Mouse (Mus musculus) mesoderm, embryonic 11.5 days (tissue): Measurements from ENCODE around the gene Slc11a1.
A peak's percentile ranks its signal among the peaks of the same experiment; 100 is the strongest.

Experiments
- DNase-seq: peaks from one replicate; pipeline ENCODE4 v3.0.0-alpha.2; 2012; ENCODE audit warnings: low read depth, low spot score

Gene Slc11a1

DNA sequence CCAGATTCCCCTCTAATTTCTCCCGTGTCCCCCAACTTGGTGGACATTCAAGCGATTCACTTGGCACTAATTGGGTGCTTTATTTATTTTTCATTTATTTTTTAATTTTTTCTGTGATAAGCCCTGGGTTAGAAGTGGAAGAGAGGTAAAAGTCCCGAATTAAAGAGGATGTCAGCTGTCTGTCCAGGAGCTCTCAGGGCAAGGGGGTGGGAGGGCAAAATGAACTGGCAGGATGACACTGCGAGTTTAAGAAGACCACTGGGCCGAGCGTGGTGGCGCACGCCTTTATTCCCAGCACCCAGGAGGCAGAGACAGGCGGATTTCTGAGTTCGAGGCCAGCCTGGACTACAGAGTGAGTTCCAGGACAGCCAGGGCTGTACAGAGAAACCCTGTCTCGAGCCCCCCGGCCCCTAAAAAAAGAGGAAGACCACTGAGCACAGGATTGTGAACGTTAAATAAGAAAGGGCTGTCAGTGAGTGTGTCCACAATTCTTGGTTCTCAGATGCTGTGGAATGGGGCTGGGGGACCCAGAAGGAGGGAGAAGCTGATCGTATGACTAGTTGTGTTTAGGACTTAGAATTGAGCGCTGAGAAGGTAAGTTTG is 12.5 kb downstream of the Slc11a1 start:
- no peak for DNase-seq

DNA sequence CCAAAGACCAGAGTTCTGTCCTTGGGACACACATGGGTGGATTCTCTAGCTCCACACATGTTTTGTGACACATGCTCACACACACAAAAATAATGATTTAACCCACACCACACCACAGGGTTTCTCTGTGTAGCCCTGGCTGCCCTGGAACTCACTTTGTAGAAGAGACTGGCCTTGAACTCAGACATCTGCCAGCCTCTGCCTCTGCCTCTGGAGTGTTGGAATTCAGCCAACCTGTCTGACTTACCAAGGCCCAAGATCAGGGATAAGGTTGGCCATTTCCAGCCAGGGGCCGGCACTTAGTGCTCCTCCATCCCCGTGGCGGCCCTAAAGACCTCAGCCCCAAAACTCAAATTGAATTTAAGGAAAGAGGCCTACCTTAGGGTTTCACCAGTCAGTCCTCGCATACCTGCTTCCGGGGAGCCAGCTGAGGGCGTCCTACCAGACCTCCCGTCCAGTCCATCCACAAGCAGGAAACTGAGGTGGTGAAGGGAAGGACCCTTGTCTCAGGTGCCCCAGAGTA is 13.5 kb downstream of the Slc11a1 start:
- DNase-seq = no peak

- no peak for DNase-seq
Observed at GRCm38 (mm10) chr1:74389831-74390286, 14.9 kb downstream of the Slc11a1 start.

- DNase-seq = peak; percentile 75
Observed at GRCm38 (mm10) chr1:74390287-74390906, 15.4 kb downstream of the Slc11a1 start.

GRCm38 (mm10) chr1:74390924-74391748 is 16.1 kb downstream of the Slc11a1 start, which contains the start of gene Ctdsp1:
Gene Ctdsp1 (plus strand): TSS chr1:74391509.
- DNase-seq = peak; percentile 95

DNA sequence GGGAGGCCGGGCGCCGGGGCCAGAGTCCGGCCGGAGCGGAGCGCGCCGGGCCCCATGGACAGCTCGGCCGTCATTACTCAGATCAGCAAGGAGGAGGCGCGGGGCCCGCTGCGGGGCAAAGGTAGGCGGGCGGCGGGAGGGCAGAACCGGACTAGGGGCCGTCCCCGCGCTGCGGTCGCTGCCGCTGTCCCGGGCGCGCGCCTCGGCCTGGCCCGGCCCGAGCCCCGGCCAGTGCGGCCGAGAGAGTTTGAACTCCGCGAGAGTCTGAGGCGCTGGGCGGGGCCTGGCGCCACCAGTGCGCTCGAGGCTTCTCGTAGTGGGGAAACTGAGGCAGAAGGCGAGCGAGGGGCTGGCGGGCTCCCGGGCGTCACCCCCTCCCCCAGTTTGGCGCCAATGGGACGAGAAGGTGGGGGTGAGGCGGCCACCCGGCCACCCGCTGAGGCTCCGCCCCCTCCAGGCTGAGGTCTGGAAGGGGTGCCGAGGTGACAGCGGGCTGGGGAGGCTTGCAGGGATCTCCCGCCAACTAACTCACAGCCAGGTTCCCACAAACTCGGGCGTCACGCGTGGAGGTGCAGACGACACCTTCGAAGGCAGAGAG is 16.9 kb downstream of the Slc11a1 start:
- DNase-seq = peak; percentile 50

DNA sequence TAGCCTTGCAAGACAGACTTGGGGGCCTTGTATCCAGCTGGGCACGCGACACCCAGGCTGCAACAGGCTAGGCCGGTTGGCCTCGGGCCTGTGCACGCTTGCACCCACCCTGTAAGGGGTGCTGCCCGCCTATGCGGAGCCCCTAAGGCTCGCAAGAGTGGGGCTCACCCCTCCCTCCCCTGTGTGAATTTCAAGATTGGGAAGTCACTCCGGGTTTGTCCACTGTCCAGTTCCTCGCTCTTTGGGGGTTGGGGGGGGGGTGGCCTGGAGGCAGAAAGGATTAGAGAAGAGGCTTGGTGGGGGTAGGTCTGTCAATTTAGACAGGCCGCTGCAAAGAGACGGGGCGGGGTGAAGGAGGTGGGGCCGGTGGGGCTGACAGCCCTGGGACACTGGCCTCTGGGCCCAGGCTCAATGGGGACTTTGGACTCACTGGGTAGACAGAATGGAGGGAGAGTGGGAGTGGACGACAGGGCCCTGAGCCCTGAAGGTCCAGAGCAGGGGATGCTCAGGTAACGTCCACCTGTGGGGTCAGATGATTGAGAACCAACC is 17.5 kb downstream of the Slc11a1 start:
- no peak for DNase-seq

DNA sequence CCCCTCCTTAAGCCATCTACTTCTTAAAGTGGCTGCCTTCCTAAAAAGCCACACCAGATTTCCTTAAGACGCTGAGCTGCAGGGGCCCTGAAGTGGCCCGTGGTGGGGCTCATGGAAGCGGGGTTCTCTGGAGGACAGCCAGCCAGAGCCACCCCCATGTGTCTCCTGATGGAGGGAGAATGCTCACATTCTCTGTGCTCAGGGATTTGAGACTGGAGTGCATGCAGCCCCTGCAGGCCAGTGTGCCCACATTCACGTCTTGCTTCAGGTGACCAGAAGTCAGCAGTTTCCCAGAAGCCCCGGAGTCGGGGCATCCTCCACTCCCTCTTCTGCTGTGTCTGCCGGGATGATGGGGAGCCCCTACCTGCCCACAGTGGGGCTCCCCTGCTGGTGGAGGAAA is 18.0 kb downstream of the Slc11a1 start:
- no peak for DNase-seq

GRCm38 (mm10) chr1:74393697-74394096 is 18.7 kb downstream of the Slc11a1 start:
- no peak for DNase-seq

DNA sequence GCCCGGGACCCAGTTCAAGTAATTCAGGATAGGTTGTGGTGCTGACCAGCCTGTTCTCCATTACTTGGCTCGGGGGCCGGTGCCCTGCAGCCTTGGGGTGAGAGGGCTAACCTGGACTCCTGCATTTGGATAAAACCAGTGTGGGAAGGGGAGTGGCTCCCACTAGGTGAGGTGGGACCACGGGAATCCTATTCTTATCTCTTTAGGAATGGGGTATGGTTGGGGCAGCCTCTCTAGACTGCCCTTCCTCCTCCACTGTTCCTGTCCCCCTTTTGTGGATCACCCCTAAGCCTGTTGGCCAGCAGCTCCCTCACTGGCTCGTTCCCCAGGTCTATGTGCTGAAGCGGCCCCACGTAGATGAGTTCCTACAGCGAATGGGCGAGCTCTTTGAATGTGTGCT is 19.3 kb downstream of the Slc11a1 start:
- no peak for DNase-seq

- DNase-seq = no peak
Observed at GRCm38 (mm10) chr1:74394858-74395257, 19.9 kb downstream of the Slc11a1 start.

DNA sequence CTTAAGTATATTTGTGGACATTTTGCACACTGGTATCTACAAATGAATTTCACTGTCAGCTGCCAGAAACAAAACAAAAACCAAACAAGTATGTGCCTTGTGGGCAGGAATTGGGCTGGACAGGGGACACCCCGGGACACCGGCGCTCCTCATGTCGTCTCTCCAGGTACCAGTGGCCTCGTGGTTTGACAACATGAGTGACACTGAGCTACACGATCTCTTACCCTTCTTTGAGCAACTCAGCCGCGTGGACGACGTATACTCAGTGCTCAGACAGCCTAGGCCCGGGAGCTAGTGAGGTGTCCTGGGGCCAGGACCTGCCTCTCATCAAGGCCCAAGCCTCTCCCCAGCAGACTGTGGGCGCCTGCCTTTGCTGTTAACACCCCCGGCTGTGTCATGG is 20.3 kb downstream of the Slc11a1 start:
- no peak for DNase-seq

- peak; percentile 40 for DNase-seq
Observed at GRCm38 (mm10) chr1:74396456-74397222, 21.6 kb downstream of the Slc11a1 start.

GRCm38 (mm10) chr1:74397268-74397918 is 22.4 kb downstream of the Slc11a1 start:
- DNase-seq = peak; percentile 99

DNA sequence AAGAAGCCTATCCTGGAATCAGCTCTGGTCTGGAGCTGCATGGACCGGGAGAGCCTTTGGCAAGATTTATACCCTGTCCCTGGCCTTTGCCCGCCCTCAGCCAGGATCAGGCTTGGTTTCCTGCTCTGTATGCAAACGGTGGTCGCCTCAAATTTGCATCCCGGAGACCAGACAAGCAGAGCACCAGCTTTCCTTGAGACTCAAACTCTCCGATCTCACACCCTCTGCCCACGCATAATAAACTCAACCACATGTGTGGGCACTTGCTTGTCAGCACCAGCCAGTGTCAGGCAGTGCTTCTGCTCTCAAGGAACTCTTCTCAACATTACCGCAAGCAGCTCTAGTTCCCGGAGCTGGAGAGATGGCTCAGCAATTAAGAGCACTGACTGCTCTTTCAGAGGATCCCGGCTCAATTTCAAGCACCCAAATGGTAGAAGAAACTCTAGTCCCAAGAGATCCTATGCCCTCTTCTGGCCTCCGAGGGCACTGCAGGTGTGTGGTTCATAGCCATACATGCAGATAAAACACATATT is 23.0 kb downstream of the Slc11a1 start:
- peak; percentile 72 for DNase-seq

DNA sequence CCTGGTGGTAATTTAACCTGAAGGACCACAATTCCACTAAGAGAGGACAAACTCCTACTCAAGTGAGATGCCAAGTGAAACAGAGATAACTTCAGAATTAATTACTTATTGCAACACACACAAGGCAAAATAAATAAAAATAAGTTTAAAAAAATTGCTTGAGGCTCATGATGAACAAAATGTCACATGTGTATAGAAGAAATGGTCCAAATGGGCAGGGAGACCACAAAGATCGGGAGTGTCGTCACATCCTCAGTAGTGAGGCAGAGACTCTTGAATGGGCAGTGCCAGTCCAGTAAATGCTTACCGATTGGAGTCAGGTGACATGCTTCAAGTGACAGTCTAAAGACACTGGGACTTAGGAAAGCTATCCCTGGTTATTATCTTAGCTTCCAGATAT is 25.5 kb downstream of the Slc11a1 start:
- no peak for DNase-seq

DNA sequence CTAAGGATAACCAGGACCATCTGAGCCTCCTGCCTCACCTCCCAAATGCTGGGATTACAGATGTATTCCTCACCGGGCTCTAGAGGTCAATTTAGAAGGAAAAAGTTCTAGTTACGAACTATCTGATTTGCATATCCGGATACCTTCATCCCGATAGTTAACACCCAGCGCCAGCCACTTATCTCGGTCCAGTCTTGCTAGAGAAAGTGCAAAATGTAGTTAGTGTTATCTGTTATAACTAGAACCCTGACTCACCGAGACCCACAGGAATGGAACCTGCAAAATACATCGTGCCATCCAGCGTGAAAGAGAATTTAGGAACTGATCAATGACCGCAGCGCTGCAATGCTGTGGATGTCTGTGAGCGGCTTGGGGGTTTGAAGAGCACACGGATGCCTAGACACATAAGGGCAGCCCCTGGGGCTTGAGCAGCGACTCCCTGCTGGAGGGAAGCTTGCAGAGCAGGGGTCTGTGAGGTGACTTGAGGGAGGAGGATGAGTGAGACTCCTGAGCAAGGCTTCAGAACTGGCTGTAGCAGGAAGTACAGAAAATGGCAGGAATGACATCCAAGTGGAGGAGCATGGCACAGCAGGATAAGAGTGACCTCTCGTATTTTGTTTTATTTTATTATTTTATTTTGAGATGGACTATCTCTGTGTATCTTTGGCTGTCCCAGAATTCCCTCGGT is 26.2 kb downstream of the Slc11a1 start:
- no peak for DNase-seq

- DNase-seq = no peak
Observed at GRCm38 (mm10) chr1:74404206-74404605, 29.2 kb downstream of the Slc11a1 start.
